Mouse (Mus musculus) brain, embryonic 18.5 days (tissue): ENCODE results near the gene Tcf25.
"Not testable (repeated sequence)": the region's sequence is repeated elsewhere in the genome, so short reads cannot be mapped to it uniquely, and the experiment has no call there.

Experiments used
- DNase-seq: peaks from one replicate; pipeline ENCODE4 v3.0.0-alpha.2; 2012; ENCODE audit warnings: low read depth, low spot score

The Tcf25 gene

GRCm38 (mm10) chr8:123410788-123411187 lies 37.2 kb downstream of the Tcf25 start:
- no peak for DNase-seq

DNA sequence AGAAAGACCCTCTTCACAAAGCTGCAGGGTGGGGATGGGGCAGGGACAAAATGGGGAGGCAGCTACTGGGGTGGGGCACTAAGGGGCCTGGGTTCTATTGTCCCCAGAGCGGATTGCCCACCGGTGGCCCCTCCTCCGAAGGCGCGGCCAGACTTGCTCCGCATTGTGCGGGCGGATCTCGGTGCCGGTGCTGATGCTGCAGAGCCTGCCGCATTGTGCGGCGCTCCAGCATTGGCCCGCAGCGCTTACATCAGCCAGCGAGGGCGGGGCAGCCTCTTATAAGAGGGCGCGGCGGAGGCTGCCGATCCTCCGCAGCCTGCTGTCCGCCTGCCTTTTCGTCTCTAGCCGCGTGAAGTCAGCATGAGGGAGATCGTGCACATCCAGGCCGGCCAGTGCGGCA lies 37.7 kb downstream of the Tcf25 start, which contains the start of gene Tubb3:
Tubb3 (plus strand) TSS at position 179 of the 400 bp plus-strand sequence.
- peak; percentile 96 for DNase-seq

GRCm38 (mm10) chr8:123411781-123412327 lies 38.3 kb downstream of the Tcf25 start:
- DNase-seq: no peak

DNA sequence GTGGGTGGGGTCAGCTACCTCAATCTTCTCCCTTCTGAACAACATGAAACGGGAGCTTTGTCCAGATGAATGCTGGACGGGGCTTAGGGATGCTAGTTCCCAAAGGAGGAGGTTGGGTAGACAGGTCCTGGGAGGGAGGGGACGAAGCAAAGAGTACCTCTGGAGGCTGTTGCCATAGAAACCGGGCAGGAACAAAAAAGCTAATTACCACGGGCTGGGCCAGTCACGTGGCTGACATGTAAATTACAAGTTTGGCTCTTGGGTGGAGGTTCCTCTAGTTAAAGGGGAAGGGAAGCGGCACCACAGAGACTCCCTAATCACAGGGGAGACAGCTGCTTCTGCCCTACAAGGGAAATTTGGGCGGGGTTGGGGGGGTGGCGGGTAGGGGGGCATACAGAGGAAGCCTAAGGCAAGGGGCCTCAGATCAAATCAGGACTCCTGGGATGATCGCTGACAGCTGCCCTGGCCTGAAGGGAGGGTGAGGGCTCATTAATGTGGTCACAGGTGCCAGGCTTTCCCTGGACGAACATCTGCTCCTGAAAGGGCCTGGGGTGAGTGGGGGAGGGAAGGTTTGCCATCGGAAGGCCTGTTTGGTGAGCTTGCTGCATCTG lies 39.1 kb downstream of the Tcf25 start:
- DNase-seq: peak; percentile 80

DNA sequence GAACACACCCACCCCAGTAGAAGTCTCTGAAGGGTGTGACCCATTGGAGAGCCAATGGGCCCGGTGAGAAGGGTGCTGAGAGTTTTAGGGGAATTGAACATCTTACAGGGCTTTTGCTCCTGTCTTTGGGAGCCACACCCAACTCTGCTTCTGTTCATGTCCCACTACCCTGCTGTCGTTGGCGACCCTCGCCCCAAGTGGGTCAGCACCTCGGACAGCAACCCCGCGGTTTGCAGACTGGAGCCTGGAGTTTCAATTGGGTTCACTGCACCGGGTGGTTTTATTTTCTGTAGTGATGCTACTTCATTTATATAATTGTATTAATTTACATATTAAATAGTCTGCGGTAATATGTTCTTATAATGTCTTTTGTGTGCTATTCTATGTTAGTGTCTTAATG lies 40.7 kb downstream of the Tcf25 start:
- no peak for DNase-seq

- not testable (repeated sequence) for DNase-seq
Observed at GRCm38 (mm10) chr8:123414997-123415696, 41.6 kb downstream of the Tcf25 start.

GRCm38 (mm10) chr8:123415967-123416943 lies 42.7 kb downstream of the Tcf25 start:
- no peak for DNase-seq

- no peak for DNase-seq
Observed at GRCm38 (mm10) chr8:123416944-123417555, 43.5 kb downstream of the Tcf25 start.

- no peak for DNase-seq
Observed at GRCm38 (mm10) chr8:123419711-123420110, 46.2 kb downstream of the Tcf25 start.

- DNase-seq: no peak
Observed at GRCm38 (mm10) chr8:123420525-123421281, 47.1 kb downstream of the Tcf25 start.

DNA sequence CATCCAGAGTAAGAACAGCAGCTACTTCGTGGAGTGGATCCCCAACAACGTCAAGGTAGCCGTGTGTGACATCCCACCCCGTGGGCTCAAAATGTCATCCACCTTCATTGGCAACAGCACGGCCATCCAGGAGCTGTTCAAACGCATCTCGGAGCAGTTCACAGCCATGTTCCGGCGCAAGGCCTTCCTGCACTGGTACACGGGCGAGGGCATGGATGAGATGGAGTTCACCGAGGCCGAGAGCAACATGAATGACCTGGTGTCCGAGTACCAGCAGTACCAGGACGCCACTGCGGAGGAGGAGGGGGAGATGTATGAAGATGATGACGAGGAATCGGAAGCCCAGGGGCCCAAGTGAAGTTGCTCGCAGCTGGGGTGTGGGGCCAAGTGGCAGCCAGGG lies 47.8 kb downstream of the Tcf25 start:
- no peak for DNase-seq

- no peak for DNase-seq
Observed at GRCm38 (mm10) chr8:123422056-123422780, 48.7 kb downstream of the Tcf25 start.

- DNase-seq: no peak
Observed at GRCm38 (mm10) chr8:123422781-123423159, 49.2 kb downstream of the Tcf25 start.

DNA sequence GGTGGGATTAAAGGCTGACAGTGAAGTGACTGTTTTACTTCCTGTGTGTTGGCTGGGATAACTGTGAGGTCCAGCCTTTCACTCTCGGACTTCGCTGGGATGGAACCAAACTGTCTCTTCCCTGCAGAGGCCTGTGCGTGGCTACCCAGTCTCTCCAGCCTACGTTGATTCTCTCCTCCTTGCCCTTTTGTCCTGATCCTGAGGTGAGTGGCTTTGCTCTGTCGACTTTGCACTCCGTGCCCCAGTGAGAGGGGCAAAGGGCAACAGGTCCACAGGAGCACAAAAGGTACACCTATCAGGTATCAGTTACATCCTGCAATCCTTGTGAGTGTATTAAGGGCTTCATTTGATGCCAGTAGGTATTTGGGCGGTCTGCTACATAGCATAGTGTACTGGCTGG lies 49.9 kb downstream of the Tcf25 start, which contains the start of gene Def8:
Def8 (plus strand) TSS at position 87 of the 400 bp plus-strand sequence.
- no peak for DNase-seq

DNA sequence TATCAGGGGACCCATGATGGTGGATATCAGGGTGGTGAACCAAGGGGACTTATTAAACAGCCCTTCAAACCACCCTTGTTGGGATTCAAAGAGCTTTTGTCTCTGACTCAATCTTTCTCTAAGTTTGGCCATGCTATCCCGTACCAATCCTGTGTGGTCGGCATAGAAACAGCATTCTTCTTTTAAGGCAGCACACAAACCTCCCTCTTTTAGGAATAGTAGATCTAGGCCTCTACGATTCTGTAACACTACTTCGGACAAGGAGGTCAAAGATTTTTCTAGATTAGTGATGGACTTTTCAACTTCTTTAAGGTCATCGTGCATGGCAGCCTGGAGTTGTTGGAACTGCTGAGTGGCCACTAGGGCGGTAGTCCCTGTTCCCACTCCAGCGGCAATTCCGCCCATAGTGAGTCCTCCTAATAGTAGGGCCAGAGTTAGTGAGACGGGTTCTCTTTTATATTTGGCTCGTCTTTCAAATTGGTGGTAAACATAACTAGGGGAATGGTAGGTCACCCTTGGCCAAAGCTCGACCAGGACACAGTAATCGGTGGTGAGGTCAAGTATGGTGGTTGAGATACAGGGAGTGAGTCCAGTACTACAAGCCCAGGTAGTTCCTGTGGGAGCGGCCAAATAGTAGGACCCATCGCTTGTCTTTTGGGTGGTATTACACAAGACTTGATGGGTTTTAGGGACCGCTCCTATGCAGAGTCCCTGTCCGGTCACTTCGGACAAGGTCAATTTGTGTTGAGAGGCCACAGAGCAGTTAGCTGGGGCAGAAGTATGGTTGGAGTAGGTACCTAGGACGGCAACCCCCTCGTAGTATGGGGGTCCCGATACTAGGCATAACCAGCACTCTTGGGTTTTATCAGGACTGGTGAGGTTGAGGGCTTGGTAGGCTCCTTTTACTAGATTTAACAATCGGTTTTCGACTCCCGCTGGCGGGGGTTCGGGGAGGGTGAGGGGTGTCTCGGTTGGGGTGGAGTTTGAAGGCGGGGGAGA lies 53.3 kb downstream of the Tcf25 start:
- no peak for DNase-seq

DNA sequence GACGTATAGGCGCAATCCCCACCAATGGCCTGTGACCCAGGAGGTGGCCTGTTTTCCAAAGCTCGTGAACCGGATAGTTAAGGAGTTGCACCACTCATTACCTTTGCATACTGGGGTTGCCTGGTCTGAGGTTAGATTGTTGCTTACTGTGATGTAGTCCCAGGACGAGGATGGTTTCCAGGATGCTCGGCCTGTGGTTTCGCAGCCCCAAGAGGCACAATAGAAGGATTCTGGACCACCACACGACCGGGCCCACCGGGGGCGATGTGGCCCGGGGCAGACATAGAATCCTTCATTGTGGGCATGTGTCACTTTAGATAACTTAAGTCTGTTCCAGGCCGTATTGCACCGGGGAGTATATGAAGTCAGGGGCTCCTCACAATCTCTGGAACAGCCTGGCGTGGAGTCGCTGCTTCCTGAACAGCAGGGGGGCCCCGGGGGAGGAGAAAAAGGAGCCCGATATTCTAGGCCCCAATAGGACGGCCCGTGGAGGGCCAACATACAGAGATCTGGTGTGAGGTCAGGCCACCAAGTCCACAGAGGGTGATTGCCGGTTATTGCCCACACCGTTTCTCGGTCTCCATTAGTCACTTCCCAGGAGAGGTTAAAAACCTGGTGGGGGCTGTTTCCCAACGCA lies 54.2 kb downstream of the Tcf25 start:
- no peak for DNase-seq

DNA sequence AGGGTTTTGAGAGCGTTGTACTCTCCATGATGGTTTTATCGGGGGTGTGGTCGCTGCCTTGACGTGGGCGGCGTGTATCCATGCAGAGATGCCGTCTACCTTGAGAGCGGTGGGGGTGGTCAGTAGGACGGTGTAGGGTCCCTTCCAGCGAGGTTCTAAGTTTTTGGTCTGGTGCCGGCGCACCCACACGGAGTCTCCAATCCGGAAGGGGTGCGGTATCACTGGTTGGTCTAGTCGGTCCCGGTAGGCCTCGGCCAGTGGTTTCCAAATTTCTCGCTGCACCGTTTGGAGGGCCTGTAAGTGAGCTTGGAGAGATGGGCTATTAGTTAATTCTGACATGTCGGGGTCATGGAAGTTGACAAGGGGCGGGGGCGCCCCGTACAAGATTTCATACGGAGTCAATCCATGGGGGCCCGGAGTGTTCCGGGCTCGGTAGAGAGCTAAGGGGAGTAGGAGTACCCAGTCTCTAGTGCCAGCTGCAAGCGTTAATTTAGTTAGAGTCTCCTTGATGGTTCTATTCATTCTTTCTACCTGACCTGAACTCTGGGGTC lies 54.9 kb downstream of the Tcf25 start:
- no peak for DNase-seq
